Mouse (Mus musculus) T-cell, adult 2 months (primary cell): ENCODE measurements around the gene Cenpm.
"Not testable (repeated sequence)": the region's sequence is repeated elsewhere in the genome, so short reads cannot be mapped to it uniquely, and the experiment has no call there.

ENCODE experiments used
- DNase-seq: peaks from one replicate; pipeline ENCODE4 v3.0.0; 2022; ENCODE audit warnings: low spot score

The Cenpm gene

GRCm38 (mm10) chr15:82244115-82244804 is at the start of gene Cenpm:
TSS of gene Cenpm (minus strand) at chr15:82244748.
- DNase-seq = peak; percentile 89

DNA sequence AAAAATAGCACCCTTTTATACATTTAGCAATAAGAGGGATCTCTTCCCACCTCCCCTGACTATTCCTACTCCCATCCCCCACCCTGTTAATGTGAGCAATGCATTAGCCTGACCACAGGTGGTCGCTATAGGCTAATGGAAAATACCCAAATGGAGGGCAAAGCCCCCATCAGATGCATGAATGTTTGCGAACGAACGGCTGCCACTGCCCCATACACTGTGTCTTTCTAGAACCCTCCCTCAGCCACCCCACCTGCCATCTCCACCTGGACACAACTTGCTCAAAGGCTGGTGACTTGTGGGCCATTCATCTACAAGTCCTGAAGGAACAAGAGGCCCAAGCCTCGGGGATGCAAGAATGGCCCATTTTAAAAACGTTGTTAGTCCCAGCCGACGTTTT is 49.5 kb upstream of the Cenpm start:
- DNase-seq = no peak

- no peak for DNase-seq
Observed at GRCm38 (mm10) chr15:82293271-82293711, 48.7 kb upstream of the Cenpm start.

- no peak for DNase-seq
Observed at GRCm38 (mm10) chr15:82292851-82293250, 48.3 kb upstream of the Cenpm start.

- DNase-seq = no peak
Observed at GRCm38 (mm10) chr15:82290252-82290651, 45.7 kb upstream of the Cenpm start.

- no peak for DNase-seq
Observed at GRCm38 (mm10) chr15:82286157-82286556, 41.6 kb upstream of the Cenpm start.

- no peak for DNase-seq
Observed at GRCm38 (mm10) chr15:82280638-82281037, 36.1 kb upstream of the Cenpm start.

GRCm38 (mm10) chr15:82277591-82277990 is 33.0 kb upstream of the Cenpm start:
- DNase-seq = no peak

DNA sequence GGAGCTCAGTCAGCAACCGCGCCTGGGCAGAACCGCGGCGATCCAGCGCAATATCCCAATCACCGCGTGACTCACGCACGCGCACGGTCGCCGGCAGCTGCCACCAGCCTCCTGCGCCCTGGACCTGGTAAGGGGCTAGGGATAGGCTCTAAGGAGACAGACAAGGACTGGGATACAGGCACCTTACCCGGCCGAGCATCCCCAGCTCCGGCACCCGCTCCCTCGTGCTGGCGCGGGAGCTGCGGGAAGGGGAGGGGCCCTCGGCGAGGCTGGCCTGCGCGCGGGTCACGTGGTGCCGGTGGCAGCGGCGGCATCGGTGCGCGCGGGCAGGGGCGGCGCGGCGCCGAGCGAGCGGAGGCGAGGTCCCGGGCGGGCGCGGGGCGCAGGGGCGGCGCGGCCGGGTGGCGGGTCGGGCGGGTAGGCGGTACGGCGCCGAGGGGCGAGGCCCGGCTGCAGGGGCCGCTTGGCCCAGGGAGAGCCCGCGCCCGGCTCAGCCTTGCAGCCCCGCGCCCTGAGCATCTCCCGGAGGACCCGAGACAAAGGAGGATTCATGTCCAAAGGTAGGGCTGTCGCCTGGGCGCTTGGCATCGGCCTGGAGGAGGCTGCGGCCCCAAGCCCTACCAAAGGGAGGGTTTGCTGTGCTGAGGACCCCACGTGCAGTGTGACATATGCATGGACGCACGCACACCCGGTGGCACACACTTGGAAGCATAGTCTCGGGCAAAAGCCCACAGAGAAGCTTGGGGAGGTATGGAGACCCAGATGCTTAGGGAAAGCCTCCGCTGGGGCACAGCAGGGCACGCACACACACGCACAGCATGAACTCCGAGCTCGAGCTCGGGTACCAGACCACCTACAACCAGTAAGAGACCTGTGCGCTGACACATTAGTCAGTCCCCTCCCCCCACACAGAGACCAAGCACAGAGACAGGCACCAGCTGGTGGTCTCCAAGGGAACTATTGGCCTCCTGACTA is 30.7 kb upstream of the Cenpm start:
- DNase-seq = no peak

DNA sequence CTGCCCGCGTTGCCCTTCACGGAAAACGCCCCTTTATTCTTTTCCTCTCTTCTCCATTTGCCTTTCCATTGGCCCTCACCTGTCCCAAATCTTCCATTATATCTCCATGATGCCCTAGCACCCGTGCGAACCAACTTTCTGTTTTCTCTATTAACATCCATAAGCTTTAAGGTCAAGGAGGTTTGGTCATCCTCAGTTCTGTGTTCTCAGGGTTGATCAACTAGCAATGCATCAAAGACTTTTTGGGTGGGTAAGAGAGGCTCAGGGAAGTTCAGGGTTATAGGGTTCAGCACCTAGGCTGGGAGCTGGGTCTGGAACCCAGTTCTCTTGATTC is 30.0 kb upstream of the Cenpm start, which contains the start of gene Sept3:
Gene Sept3 (plus strand): TSS at position 301 of the 334 bp plus-strand sequence.
- no peak for DNase-seq

DNA sequence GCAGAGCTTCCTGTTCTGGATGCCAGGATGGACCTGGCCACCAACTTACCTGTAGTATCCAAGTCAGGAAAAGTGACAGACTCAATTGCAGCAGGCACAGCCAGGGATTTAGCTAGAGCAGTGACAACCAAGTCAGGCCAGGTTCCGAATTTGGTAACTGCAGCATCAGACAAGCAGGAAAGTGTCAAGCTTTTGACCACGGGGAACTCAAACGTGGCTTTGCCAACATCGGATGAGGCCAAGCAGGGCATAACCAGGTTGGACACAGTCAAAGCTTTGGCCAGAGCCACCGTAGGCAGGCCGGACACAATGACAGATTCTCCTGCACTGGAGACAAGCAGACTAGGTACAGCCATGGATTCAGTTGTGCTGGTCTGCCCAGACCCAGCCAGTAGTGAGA is 27.7 kb upstream of the Cenpm start:
- no peak for DNase-seq

DNA sequence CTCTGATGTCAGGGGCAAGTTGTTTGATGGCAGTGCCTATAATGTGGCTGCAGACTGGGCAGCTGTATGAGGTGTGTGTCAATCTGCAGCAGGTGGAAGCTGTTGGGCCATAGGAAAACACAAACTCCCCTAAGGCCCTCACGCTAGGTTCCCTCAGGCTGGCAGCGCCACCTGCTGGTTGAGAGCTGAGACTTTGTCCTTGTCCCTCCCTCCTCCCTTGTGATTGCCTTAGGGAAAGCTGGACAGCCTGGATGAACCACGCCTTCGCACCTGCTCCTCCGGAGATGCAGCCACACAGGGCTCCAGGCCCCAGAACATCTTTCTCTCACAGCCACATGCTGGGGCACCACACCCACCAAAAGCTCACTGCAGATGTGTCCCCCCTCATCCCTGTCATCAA is 26.7 kb upstream of the Cenpm start:
- DNase-seq = peak; percentile 12

DNA sequence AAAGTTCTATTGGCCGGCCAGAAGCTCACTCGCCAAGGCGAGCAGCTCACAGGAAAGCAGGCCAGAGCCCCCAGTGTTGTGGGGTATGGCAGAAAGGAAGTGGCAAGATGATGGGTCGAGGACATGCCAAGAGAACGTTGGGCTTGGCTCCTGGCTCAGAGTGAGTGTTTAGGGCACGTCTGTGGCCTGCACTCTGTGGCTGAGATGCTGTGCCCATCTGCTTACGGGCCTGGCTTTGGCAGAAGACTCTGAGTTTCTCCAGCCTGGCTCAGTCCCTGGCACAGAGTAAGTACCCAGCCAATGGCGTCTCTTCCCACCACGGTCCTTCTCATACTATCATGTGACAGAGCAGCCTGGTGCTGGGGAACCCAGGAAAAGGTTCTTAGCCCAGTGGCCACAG is 24.2 kb upstream of the Cenpm start:
- DNase-seq = no peak

DNA sequence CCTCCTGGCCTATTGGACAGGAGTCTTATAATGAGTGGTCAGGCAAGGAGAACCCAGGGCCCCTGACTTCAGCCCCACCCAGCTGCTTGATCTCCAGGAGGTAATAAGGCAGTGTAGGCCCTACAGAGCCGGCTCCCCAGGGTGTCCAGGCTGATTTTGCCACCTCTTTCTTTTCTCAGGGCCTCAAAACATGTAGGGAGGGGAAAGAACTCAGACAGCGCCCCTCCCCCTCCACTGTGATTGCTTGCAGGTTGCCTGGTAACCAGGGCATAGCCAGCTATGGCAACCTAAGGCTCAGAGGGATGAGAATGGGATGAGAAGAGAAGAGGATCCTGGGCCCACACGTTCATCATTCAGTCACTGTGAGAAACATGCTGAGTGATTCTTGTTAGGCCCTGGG is 23.6 kb upstream of the Cenpm start:
- no peak for DNase-seq

DNA sequence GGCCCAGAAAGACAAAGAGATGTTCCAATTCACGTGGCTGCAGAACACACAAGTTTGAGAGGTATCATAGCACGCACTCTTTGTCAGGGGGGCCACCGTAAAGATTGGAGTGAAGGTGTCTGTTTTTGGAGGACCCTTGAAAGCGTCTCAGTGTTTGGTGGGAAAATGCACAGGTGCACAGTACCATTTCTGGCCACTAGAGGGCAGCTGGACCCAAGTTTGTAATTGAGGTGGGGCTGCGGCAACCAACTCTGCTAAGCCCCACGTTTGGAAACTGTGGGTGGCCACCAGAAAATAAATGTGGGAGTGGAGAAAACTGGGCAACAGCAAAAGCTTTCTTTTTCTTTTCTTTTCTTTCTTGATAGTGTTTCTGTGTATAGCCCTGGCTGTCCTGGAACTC is 21.8 kb upstream of the Cenpm start:
- DNase-seq = peak; percentile 47

DNA sequence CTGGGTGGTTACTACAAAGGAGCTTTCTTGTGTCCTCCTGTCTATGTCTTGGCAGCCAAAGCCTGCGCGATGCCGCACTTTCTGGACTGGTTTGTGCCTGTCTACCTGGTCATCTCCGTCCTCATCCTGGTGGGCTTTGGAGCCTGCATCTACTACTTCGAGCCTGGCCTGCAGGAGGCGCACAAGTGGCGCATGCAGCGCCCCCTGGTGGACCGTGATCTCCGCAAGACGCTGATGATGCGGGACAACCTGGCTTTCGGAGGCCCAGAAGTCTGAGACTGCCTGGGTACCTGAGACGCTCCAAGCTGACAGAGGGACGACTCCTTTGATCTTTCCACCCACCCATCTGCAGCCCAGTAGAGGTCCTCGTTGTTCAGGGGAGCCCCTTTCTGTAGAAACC is 15.0 kb upstream of the Cenpm start:
- DNase-seq = peak; percentile 66

DNA sequence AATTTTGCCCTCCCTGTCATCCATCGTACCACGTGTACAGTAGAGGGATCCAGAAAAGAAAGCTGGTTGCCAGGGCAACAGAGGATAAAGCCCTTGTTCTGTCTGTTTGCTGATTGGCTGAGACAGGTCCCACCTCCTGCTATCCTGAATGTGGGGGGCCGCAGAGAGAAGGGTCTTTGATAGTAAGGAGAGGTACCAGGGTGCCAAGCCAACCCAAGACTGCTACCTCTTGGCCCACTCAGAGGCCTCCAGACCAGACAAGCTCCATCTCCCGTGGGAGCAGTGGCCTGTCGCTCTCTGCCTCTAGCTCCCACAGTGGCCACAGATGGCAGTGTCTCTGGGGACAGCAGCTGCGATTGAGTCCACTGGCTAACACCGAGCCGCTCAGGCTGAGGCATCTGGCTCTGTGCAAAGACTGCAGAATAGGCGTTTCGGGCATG is 11.4 kb upstream of the Cenpm start:
- no peak for DNase-seq

- no peak for DNase-seq
Observed at GRCm38 (mm10) chr15:82255248-82255647, 10.7 kb upstream of the Cenpm start.

DNA sequence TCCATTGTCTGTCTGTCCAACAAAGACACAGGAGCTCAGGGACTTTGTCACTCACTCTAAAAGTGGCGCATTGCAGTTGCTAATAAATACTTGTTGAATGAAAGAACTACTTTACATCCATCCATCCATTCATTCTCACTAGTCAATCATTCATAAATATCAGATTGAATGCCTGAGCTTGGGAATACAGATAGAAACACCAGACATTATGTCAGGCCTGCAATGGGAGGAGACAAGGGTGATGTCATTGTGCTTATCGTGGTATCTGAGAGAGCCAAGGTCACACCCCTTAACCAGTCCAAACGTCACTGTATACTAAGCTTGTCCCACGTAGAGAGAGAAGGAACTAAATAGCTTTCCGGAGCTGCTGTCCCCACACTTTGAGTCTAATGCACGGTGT is 7.5 kb upstream of the Cenpm start, which contains the start of gene 1500009C09Rik:
Gene 1500009C09Rik (plus strand): TSS at position 301 of the 400 bp plus-strand sequence.
- DNase-seq = no peak

GRCm38 (mm10) chr15:82251579-82251978 is 7.0 kb upstream of the Cenpm start:
- no peak for DNase-seq

DNA sequence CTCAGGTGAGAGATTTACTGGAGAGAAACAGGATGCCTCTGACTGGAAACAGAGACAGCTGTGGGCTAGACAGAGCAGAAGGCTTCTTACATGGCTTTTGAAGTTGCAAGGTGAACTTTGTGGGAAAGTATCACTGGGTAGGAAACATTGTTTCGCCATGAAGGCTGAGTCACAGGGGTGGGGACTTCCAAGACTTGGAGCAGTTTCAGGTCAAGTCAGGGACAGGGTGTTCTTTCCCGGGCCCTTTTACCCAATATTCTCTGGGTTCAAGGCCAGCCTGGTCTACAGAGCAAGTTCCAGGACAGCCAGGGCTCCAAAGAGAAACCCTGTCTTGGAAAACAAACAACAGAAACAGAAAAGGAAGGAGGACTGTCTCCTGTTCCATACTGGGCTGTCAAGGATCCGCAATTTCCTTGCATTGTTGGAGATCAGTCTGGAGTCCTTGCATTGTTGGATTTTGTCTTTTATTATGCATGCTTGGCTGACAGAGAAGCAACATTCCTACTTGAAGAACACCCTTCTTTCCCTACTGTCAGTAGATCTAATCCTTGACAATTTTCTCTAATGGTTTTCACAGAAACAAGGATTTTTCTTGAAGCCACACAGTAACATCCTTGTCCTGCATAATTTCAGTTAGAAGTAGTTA is 2.7 kb upstream of the Cenpm start:
- DNase-seq = no peak

GRCm38 (mm10) chr15:82244805-82245161 is 235 bp upstream of the Cenpm start:
- not testable (repeated sequence) for DNase-seq

DNA sequence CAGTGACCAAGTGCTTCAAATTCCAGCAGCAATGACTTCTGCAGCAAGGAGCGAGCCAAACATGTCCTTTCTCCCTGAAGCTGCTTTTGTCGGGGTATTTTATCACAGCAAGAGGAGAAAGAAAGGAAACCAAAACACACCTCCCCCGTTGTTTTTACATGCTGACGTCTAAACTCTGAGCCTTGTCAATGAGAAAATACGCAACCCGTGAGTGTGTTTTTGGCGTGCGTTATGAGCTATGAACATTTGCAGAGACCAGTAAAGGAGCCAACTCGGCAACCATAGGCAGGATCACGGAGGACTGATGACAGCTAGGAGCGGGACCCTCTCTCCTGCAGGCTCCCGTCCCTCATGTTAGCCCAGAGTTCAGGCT is 820 bp downstream of the Cenpm start:
- peak; percentile 45 for DNase-seq
